Mouse (Mus musculus) liver, embryonic 15.5 days (tissue): Measurements from ENCODE around the gene Pex26. TPM values are rescaled to one million over a fixed set of nuclear protein-coding genes. Genes with fewer than 3 reads are reported as not detected.
A peak's percentile ranks its signal among the peaks of the same experiment; 100 is the strongest.

ENCODE experiments used
- ATAC-seq: fragments of 200-750 bp; cut with Nextera tagmentation; 2 replicates; pipeline ENCODE4 v1.8.0; 2017; ENCODE audit warnings: moderate number of reproducible peaks, mild to moderate bottlenecking, moderate library complexity; ENCODE audit not compliant: insufficient read depth
- H3K27ac ChIP-seq: fragments of 300-500 bp; sonication (generic); replicated peaks from 2 replicates; pipeline ENCODE4 v1.5.1; 2015; ENCODE audit warnings: mild to moderate bottlenecking, inconsistent platforms
- H3K27me3 ChIP-seq: fragments of 300-500 bp; sonication (generic); 2 replicates; pipeline ENCODE4 v1.6.1; 2015; ENCODE audit warnings: mild to moderate bottlenecking, inconsistent platforms
- H3K36me3 ChIP-seq: fragments of 300-500 bp; sonication (generic); replicated peaks from 2 replicates; pipeline ENCODE4 v1.6.1; 2015; ENCODE audit warnings: moderate library complexity, mild to moderate bottlenecking, inconsistent platforms
- H3K4me1 ChIP-seq: fragments of 300-500 bp; sonication (generic); replicated peaks from 2 replicates; pipeline ENCODE4 v1.6.1; 2015; ENCODE audit warnings: inconsistent platforms
- H3K4me2 ChIP-seq: fragments of 300-500 bp; sonication (generic); 2 replicates; pipeline ENCODE4 v1.6.1; 2015; ENCODE audit warnings: moderate library complexity, mild to moderate bottlenecking, inconsistent platforms
- H3K4me3 ChIP-seq: fragments of 300-500 bp; sonication (generic); replicated peaks from 2 replicates; pipeline ENCODE4 v1.5.1; 2015; ENCODE audit warnings: mild to moderate bottlenecking, inconsistent platforms
- H3K9ac ChIP-seq: fragments of 300-500 bp; sonication (generic); 2 replicates; pipeline ENCODE4 v1.6.1; 2015; ENCODE audit warnings: moderate library complexity, mild to moderate bottlenecking, inconsistent platforms
- H3K9me3 ChIP-seq: fragments of 300-500 bp; sonication (generic); replicated peaks from 2 replicates; pipeline ENCODE4 v1.6.1; 2016; ENCODE audit warnings: inconsistent platforms
- WGBS: fragments of 180-500 bp; shearing (Covaris S2); methylation state at CpG from one replicate; pipeline ENCODE4 v1.1.7; 2015; ENCODE audit warnings: mixed read lengths; ENCODE audit not compliant: insufficient replicate concordance; 5-methylcytosine and 5-hydroxymethylcytosine counted together
- polyA plus RNA-seq: library from polyadenylated mRNA; unstranded; fragments of >200 nt; fragmentation: Nextera tagmentation; extraction: Ambion mirVana; gene quantifications from 2 replicates; pipeline ENCODE4 v1.2.1, GENCODE M21; 2015

Gene Pex26
- polyA plus RNA-seq, 1 experiment from 2014 or later = 4.4 TPM

DNA sequence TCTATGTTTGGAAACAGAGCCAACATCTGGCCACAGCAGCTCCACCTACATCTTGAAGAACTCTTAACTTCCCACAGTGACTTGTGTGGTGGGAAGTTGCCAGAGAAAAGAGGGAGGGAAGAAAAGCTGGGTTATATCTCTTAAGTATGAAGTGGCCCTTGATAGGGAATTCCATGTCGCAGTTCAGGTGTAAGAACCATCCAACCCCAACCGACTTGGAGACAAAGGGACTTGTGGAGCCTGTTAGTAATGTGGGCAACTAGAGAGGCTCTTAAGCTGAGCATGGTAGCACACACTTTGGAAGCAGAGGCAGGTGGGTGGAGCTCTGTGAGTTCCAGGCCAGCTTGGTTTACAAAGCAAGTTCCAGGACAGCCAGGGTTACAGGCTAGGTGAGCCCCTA lies 26.1 kb downstream of the Pex26 start:
- no peak for ATAC-seq
- no peaks in the 10 kb centered on the region for H3K36me3 ChIP-seq
- H3K27ac ChIP-seq = no peak overlapping the region
- peaks cover 42% of the 10 kb centered on the region for H3K27me3 ChIP-seq
- H3K9me3 ChIP-seq = no peaks in the 10 kb centered on the region
- H3K9ac ChIP-seq = no peak overlapping the region
- no peak overlapping the region for H3K4me3 ChIP-seq
- H3K4me1 ChIP-seq = peaks cover 18% of the 10 kb centered on the region
- no peak overlapping the region for H3K4me2 ChIP-seq
- 60% methylated on average over 2 of the region's 2 CpGs for WGBS

- no peaks in the 10 kb centered on the region for H3K9me3 ChIP-seq
- no peak within 1 kb of the TSS for H3K27ac ChIP-seq
- H3K4me1 ChIP-seq = peaks cover 18% of the 10 kb centered on the region
- no peaks in the 10 kb centered on the region for H3K36me3 ChIP-seq
- peaks cover 45% of the 10 kb centered on the region for H3K27me3 ChIP-seq
- peak within 1 kb of the TSS; percentile 12; the same call in 1 of the 2 replicates for H3K9ac ChIP-seq
- peak within 1 kb of the TSS; percentile 68 for H3K4me2 ChIP-seq
- ATAC-seq = peak; percentile 62
- WGBS = 1% methylated on average over 30 of the region's 30 CpGs
- H3K4me3 ChIP-seq = peak within 1 kb of the TSS; percentile 48
These were observed 26.9 kb downstream of the Pex26 start, which contains the start of gene Tuba8 for GRCm38 (mm10) chr6:121210149-121210925. Gene Tuba8 (plus strand): TSS chr6:121210696.

DNA sequence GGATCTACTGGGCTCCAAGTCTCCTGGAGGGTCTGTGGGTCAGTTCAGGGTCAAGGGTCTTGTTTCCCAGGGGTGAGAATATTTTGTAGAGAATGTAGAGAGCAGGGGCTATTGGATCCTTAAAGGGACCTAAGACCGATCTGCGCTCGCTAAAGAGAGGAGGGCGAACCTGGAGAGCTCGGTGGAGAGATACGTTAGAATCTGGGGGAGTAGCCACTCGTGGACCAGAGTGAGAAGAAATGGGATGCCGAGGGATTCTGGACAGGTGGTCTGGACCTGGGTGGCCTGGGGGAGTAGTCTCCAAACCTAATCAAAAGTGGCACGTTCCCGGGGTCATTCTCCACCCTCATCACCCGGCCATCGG lies 27.4 kb downstream of the Pex26 start:
- WGBS = 1% methylated on average over 12 of the region's 12 CpGs
- Histone ChIP-seq H3K36me3 (no peaks in the 10 kb centered on the region), H3K4me2 (peak overlapping the region; percentile 68), H3K27me3 (peaks cover 45% of the 10 kb centered on the region), H3K27ac (no peak overlapping the region), H3K4me1 (peaks cover 18% of the 10 kb centered on the region), H3K4me3 (peak overlapping the region; percentile 48), H3K9me3 (no peaks in the 10 kb centered on the region), H3K9ac (peak overlapping the region; percentile 12; the same call in 1 of the 2 replicates)
- ATAC-seq = peak; percentile 20; the same call in 1 of the 2 replicates

- Histone ChIP-seq H3K9me3 (no peaks in the 10 kb centered on the region), H3K36me3 (no peaks in the 10 kb centered on the region), H3K4me2 (peak overlapping the region; percentile 68), H3K4me1 (peaks cover 21% of the 10 kb centered on the region), H3K27ac (no peak overlapping the region), H3K9ac (no peak overlapping the region), H3K4me3 (peak overlapping the region; percentile 48), H3K27me3 (peaks cover 45% of the 10 kb centered on the region)
- 6% methylated on average over 5 of the region's 5 CpGs for WGBS
- peak; percentile 21; the same call in 1 of the 2 replicates for ATAC-seq
These were observed 28.3 kb downstream of the Pex26 start for GRCm38 (mm10) chr6:121211743-121212142.

DNA sequence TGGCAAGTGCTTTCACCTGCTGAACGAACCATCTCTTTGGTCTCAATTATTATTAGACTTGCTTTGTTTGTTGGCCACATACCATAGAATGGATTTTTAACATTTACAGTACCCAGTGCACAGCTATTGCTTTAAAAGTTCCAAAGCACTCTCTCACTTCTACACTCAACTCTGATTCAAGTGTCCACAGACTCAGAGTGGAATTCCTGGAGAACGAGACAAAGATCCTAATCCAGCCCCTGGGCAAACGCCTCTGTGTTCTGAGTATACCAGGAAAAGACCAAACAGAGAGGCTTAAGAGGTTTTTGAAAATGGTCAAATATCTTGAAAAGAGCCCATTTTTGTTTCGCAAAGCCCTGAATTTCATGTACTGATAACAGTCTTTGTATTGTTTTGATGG lies 29.5 kb downstream of the Pex26 start:
- WGBS = 58% methylated on average over 4 of the region's 4 CpGs
- no peak overlapping the region for H3K27ac ChIP-seq
- H3K4me3 ChIP-seq = no peak overlapping the region
- H3K9me3 ChIP-seq = no peaks in the 10 kb centered on the region
- H3K9ac ChIP-seq = no peak overlapping the region
- no peak overlapping the region for H3K4me2 ChIP-seq
- H3K27me3 ChIP-seq = peaks cover 45% of the 10 kb centered on the region
- no peaks in the 10 kb centered on the region for H3K36me3 ChIP-seq
- peaks cover 30% of the 10 kb centered on the region for H3K4me1 ChIP-seq
- no peak for ATAC-seq

DNA sequence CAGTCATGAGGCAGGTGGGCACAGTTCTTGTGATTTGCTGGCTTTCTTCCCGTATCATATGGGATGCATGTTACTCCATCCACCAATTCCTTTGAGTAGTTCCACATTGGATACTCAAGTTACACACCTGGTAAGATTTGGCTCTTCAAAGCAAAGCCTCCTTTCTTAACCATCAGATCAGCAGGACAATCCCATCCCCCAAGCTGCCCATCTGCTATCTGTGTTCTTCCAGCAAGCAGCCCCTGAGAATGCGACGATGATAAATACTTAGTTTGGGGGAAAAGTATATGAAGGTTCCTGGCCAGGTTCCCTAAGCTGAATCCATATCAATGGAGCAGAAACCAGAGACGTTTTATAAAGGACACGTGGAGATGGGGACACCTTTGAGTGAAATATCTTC lies 30.8 kb downstream of the Pex26 start:
- H3K27me3 ChIP-seq = peaks cover 43% of the 10 kb centered on the region
- ATAC-seq = no peak
- 24% methylated on average over 5 of the region's 5 CpGs for WGBS
- peaks cover 32% of the 10 kb centered on the region for H3K4me1 ChIP-seq
- no peak overlapping the region for H3K27ac ChIP-seq
- no peak overlapping the region for H3K9ac ChIP-seq
- no peak overlapping the region for H3K4me3 ChIP-seq
- H3K36me3 ChIP-seq = no peaks in the 10 kb centered on the region
- no peak overlapping the region for H3K4me2 ChIP-seq
- no peaks in the 10 kb centered on the region for H3K9me3 ChIP-seq

- ATAC-seq = no peak
- WGBS = 8% methylated on average over 8 of the region's 8 CpGs
- Histone ChIP-seq H3K4me1 (peaks cover 28% of the 10 kb centered on the region), H3K36me3 (no peaks in the 10 kb centered on the region), H3K27ac (0 out of 2 replicates have a peak overlapping the region, but pooled peaks have one; percentile 19), H3K4me3 (no peak overlapping the region), H3K9ac (no peak overlapping the region), H3K27me3 (peaks cover 37% of the 10 kb centered on the region), H3K4me2 (no peak overlapping the region), H3K9me3 (no peaks in the 10 kb centered on the region)
These were observed 31.3 kb downstream of the Pex26 start for GRCm38 (mm10) chr6:121214667-121215330.

DNA sequence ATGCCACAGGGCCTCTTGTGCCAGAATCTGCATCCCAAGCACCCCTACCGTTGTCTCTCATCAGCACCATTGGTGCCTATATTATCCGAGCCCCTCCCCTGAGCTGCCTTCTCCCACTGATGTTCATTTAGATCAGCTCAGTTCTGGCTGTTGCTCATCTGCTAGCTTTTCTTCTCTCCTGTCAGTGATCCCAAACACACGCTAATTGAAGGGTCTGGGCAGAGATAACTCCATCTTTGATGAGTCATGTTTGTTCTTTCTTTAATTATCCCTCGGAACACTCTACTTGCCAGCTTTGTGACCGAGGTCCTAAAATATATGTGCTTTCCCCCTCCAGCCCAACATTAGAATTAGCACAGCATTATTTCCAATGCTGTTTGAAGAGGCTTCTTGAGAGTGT lies 31.9 kb downstream of the Pex26 start:
- no peaks in the 10 kb centered on the region for H3K36me3 ChIP-seq
- H3K27me3 ChIP-seq = peaks cover 32% of the 10 kb centered on the region
- no peak overlapping the region for H3K27ac ChIP-seq
- no peak overlapping the region for H3K4me2 ChIP-seq
- no peak for ATAC-seq
- no peaks in the 10 kb centered on the region for H3K9me3 ChIP-seq
- no peak overlapping the region for H3K9ac ChIP-seq
- peaks cover 25% of the 10 kb centered on the region for H3K4me1 ChIP-seq
- no peak overlapping the region for H3K4me3 ChIP-seq
- 20% methylated on average over 5 of the region's 5 CpGs for WGBS

- Histone ChIP-seq H3K36me3 (no peaks in the 10 kb centered on the region), H3K4me1 (peaks cover 19% of the 10 kb centered on the region), H3K27me3 (peaks cover 26% of the 10 kb centered on the region), H3K27ac (no peak overlapping the region), H3K4me2 (no peak overlapping the region), H3K9me3 (no peaks in the 10 kb centered on the region), H3K4me3 (no peak overlapping the region), H3K9ac (no peak overlapping the region)
- no peak for ATAC-seq
- 45% methylated on average over 6 of the region's 6 CpGs for WGBS
These were observed 32.4 kb downstream of the Pex26 start for GRCm38 (mm10) chr6:121215896-121216295.

DNA sequence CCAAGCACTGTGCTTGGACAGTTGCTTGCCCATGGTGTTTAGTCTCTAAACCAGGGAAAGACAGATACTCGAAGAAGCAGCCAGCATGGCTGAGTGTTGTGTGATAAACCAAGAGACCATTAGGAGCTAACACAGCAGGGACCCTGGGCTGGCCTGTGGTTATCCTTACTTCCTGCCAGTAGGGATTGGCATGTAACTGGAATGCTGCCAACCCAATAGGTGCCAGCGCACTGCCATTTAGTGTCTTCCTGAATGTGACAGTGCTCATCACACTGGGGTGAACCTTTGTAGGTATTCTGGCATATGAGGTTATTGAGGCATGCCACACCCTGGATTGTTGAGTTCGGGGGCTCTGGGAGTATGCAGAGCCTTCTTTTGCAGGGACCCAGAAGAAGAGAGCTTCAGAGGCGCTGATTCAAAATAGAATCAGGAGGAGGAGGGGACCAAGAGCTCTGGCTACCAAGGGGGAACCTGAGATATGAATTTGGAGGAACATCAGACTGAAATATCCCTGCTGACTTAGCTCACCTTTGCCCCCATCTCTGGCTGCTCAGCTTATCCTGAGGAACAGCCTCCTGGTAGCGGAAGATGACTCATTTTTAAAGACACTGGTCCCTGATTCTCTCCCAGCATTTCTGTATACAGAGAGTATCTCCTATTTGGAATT lies 33.3 kb downstream of the Pex26 start:
- Histone ChIP-seq H3K9me3 (no peaks in the 10 kb centered on the region), H3K36me3 (no peaks in the 10 kb centered on the region), H3K4me3 (no peak overlapping the region), H3K27me3 (peaks cover 18% of the 10 kb centered on the region), H3K4me2 (no peak overlapping the region), H3K4me1 (peaks cover 16% of the 10 kb centered on the region), H3K9ac (no peak overlapping the region), H3K27ac (no peak overlapping the region)
- WGBS = 61% methylated on average over 5 of the region's 5 CpGs
- ATAC-seq = no peak

DNA sequence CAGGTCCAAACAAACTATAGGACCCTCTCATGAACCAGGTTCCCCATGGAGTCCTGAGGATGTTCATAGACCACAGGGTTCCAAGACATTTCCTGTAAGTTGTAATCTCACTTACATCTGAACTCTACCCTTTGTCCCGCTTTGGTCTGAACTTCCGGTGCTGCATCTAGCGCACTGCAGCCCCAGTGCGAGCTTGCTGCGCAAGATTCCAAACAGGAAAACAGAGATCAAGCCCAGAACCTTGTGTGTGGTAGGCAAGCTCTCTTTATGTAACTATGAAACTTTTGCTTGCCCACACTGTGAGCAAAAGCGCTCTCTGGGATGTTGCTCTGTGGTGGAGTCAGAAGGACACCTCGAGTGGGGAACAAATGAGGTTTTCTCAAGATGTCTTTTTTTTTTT lies 34.5 kb downstream of the Pex26 start:
- Histone ChIP-seq H3K4me3 (no peak overlapping the region), H3K4me1 (peaks cover 13% of the 10 kb centered on the region), H3K27ac (no peak overlapping the region), H3K9ac (no peak overlapping the region), H3K27me3 (peaks cover 5% of the 10 kb centered on the region), H3K9me3 (no peaks in the 10 kb centered on the region), H3K4me2 (no peak overlapping the region), H3K36me3 (no peaks in the 10 kb centered on the region)
- 23% methylated on average over 7 of the region's 7 CpGs for WGBS
- no peak for ATAC-seq
